Mouse (Mus musculus): Measurements from ENCODE around the gene Mcoln3. TPM values are rescaled to one million over a fixed set of nuclear protein-coding genes. Genes with fewer than 3 reads are reported as not detected.
A peak's percentile ranks its signal among the peaks of the same experiment; 100 is the strongest.

The Mcoln3 gene
- polyA plus RNA-seq, 1 experiment = not detected

DNA sequence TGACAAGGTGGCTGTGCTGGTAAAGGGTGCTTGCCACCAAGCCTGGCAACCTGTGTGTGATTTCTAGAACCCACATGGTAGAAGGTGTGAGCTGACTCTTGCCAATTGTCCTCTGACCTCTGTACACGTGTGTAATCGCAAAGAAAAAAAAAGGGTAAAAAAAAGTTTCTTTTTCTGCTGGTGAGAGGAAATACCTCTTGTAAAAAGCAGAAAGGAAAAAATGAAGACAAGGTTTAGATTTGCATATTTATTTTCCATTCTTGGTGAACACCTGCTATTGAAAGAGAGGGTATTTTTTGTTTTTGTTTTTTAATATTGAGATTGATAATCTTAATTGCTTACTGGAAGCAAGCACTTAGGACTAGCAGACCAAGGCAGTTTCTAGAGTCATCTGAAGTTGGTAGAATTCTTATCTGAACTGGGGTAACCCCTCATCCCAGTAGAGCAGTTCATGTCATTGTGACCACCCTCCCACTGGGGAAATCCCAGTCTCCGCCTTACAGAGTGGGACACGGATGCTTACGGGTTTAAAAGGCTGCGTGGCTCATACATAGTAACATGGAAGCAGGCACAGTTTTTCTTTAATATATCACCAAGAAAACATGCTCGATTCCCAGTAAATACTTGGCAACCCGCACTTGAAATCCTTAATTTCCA is 5.7 kb downstream of the Mcoln3 start:
- H3K4me3 ChIP-seq = no peak overlapping the region
- H3K36me3 ChIP-seq (ENCODE audit: control insufficient read depth, insufficient read depth) = no peaks in the 10 kb centered on the region
- no peaks in the 10 kb centered on the region for H3K27me3 ChIP-seq (ENCODE audit: control insufficient read depth, insufficient read depth, insufficient read length)
- no peak for TF ChIP-seq E2F4 (IDR thresholded peaks at IDR 0.05; ENCODE audit: insufficient read depth)
- TF ChIP-seq POLR2A (IDR thresholded peaks at IDR 0.05; ENCODE audit: insufficient read length, low read depth) = no peak
- TF ChIP-seq USF1 (IDR thresholded peaks at IDR 0.05; ENCODE audit: low read depth) = no peak
- no peak for TF ChIP-seq MYOG (IDR thresholded peaks at IDR 0.05; ENCODE audit: control insufficient read depth in 1 of 3, insufficient read depth in 1 of 3, insufficient read length in 2 of 3, low read depth in 2 of 3)
- no peak for TF ChIP-seq TCF12 (IDR thresholded peaks at IDR 0.05; ENCODE audit: insufficient read depth, poor library complexity, severe bottlenecking)
- TF ChIP-seq MYOD1 (IDR thresholded peaks at IDR 0.05; ENCODE audit: control insufficient read depth in 1 of 3, insufficient read length in 2 of 3, low read depth in 2 of 3) = no peak
- no peak for TF ChIP-seq POLR2AphosphoS2 (IDR thresholded peaks at IDR 0.05; ENCODE audit: insufficient read length, low read depth)
- TF ChIP-seq CEBPB (IDR thresholded peaks at IDR 0.05; ENCODE audit: insufficient read depth, poor library complexity, severe bottlenecking) = no peak
- TF ChIP-seq MAX (IDR thresholded peaks at IDR 0.05; ENCODE audit: low read depth) = no peak
- no peak for TF ChIP-seq REST (IDR thresholded peaks at IDR 0.05; ENCODE audit: insufficient read depth, insufficient read length)
- no peak for TF ChIP-seq TCF3 (IDR thresholded peaks at IDR 0.05; ENCODE audit: insufficient read length, low read depth)
- no peak for TF ChIP-seq SRF (IDR thresholded peaks at IDR 0.05; ENCODE audit: control insufficient read depth, insufficient read length, low read depth)
- no peak overlapping the region for H3K4me2 ChIP-seq (ENCODE audit: low read depth)
- H3K79me2 ChIP-seq (ENCODE audit: control insufficient read depth, insufficient read depth) = no peaks in the 10 kb centered on the region
- no peak overlapping the region for H3ac ChIP-seq (ENCODE audit: control insufficient read depth, insufficient read length)

DNA sequence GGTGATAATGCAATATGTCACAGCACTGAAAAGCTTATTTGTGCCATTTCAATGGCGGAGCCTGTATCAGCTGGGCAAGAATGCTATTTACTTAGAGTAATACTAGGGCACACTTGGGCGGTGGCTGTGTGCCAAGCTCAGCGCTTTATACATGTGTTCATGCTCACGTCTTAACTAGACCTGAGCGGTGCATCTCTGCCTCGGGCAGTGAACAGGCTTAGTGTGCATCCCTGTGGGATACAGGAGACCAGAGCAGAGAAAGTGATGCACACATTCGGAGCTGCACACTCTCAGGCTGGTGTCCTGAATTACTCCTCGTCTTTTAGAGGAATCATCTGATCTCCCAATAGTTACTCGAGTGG is 6.2 kb downstream of the Mcoln3 start:
- Histone ChIP-seq H3K4me2 (ENCODE audit: low read depth) (no peak overlapping the region), H3K4me3 (no peak overlapping the region), H3ac (ENCODE audit: control insufficient read depth, insufficient read length) (no peak overlapping the region), H3K79me2 (ENCODE audit: control insufficient read depth, insufficient read depth) (no peaks in the 10 kb centered on the region), H3K27me3 (ENCODE audit: control insufficient read depth, insufficient read depth, insufficient read length) (no peaks in the 10 kb centered on the region), H3K36me3 (ENCODE audit: control insufficient read depth, insufficient read depth) (no peaks in the 10 kb centered on the region)
- TF ChIP-seq MAX (IDR thresholded peaks at IDR 0.05; ENCODE audit: low read depth) (no peak), MYOG (IDR thresholded peaks at IDR 0.05; ENCODE audit: control insufficient read depth in 1 of 3, insufficient read depth in 1 of 3, insufficient read length in 2 of 3, low read depth in 2 of 3) (no peak), E2F4 (IDR thresholded peaks at IDR 0.05; ENCODE audit: insufficient read depth) (no peak), POLR2AphosphoS2 (IDR thresholded peaks at IDR 0.05; ENCODE audit: insufficient read length, low read depth) (no peak)

- TF ChIP-seq REST (IDR thresholded peaks at IDR 0.05; ENCODE audit: insufficient read depth, insufficient read length) (no peak), SRF (IDR thresholded peaks at IDR 0.05; ENCODE audit: control insufficient read depth, insufficient read length, low read depth) (no peak)
- Histone ChIP-seq H3ac (ENCODE audit: control insufficient read depth, insufficient read length) (no peak overlapping the region), H3K79me2 (ENCODE audit: control insufficient read depth, insufficient read depth) (no peaks in the 10 kb centered on the region), H3K4me2 (ENCODE audit: low read depth) (no peak overlapping the region), H3K4me3 (no peak overlapping the region), H3K36me3 (ENCODE audit: control insufficient read depth, insufficient read depth) (no peaks in the 10 kb centered on the region), H3K27me3 (ENCODE audit: control insufficient read depth, insufficient read depth, insufficient read length) (no peaks in the 10 kb centered on the region)
Observed at GRCm38 (mm10) chr3:146127205-146127604, 10.0 kb downstream of the Mcoln3 start.

DNA sequence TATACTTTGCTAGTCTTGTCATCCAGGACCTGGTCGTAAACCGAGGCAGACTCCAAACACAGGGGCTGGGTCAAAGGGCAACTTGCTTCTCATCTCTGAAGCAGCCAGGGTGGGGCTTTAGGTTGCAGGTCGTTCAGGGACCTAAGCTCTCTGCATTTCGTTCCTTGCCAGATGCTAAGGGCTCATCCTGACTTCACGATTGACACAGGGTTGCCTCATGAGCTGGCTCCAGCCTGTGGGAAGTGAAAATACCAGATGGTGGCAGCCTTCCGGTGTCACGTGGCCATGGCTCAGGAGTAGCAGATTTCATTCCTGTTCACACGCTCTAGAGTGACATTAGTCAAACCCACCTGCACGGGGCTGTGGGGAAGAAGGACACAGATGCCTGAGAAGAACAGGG is 17.6 kb downstream of the Mcoln3 start:
- no peak overlapping the region for H3K4me2 ChIP-seq (ENCODE audit: low read depth)
- H3ac ChIP-seq (ENCODE audit: control insufficient read depth, insufficient read length) = no peak overlapping the region
- TF ChIP-seq USF1 (IDR thresholded peaks at IDR 0.05; ENCODE audit: low read depth) (peak; percentile 57), TCF12 (IDR thresholded peaks at IDR 0.05; ENCODE audit: insufficient read depth, poor library complexity, severe bottlenecking) (no peak), CEBPB (IDR thresholded peaks at IDR 0.05; ENCODE audit: insufficient read depth, poor library complexity, severe bottlenecking) (0 out of 2 replicates have a peak, but pooled peaks have one; percentile 45), MYOD1 (IDR thresholded peaks at IDR 0.05; ENCODE audit: control insufficient read depth in 1 of 3, insufficient read length in 2 of 3, low read depth in 2 of 3) (no peak), SRF (IDR thresholded peaks at IDR 0.05; ENCODE audit: control insufficient read depth, insufficient read length, low read depth) (no peak)
- no peak overlapping the region for H3K4me3 ChIP-seq
- no peaks in the 10 kb centered on the region for H3K79me2 ChIP-seq (ENCODE audit: control insufficient read depth, insufficient read depth)
- H3K27me3 ChIP-seq (ENCODE audit: control insufficient read depth, insufficient read depth, insufficient read length) = no peaks in the 10 kb centered on the region
- no peaks in the 10 kb centered on the region for H3K36me3 ChIP-seq (ENCODE audit: control insufficient read depth, insufficient read depth)

DNA sequence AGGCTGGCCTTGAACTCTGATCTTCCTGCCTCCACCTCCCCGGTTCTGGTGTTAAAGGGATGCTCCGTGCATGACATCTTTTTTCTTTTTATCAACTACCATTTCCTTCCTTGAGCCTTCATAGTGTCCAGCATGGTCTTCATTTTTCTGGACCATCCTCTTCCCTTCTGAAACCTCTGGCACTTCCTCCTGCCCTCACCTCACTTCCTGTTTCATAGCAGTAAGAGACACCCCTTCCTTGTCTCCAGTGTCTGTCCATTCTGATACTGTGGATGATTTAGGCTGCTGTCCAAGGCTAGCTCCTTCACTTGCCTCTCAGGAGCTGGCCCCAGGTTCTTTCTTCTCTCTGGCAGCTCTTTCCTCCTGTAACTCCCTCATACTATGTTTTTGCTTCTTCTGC is 18.2 kb downstream of the Mcoln3 start:
- Histone ChIP-seq H3K36me3 (ENCODE audit: control insufficient read depth, insufficient read depth) (no peaks in the 10 kb centered on the region), H3K4me3 (no peak overlapping the region), H3K4me2 (ENCODE audit: low read depth) (no peak overlapping the region), H3K79me2 (ENCODE audit: control insufficient read depth, insufficient read depth) (no peaks in the 10 kb centered on the region), H3K27me3 (ENCODE audit: control insufficient read depth, insufficient read depth, insufficient read length) (no peaks in the 10 kb centered on the region), H3ac (ENCODE audit: control insufficient read depth, insufficient read length) (no peak overlapping the region)
- TF ChIP-seq SRF (IDR thresholded peaks at IDR 0.05; ENCODE audit: control insufficient read depth, insufficient read length, low read depth) (no peak), MYOG (IDR thresholded peaks at IDR 0.05; ENCODE audit: control insufficient read depth in 1 of 3, insufficient read depth in 1 of 3, insufficient read length in 2 of 3, low read depth in 2 of 3) (no peak), POLR2A (IDR thresholded peaks at IDR 0.05; ENCODE audit: insufficient read length, low read depth) (no peak), E2F4 (IDR thresholded peaks at IDR 0.05; ENCODE audit: insufficient read depth) (no peak), MYOD1 (IDR thresholded peaks at IDR 0.05; ENCODE audit: control insufficient read depth in 1 of 3, insufficient read length in 2 of 3, low read depth in 2 of 3) (no peak), TCF12 (IDR thresholded peaks at IDR 0.05; ENCODE audit: insufficient read depth, poor library complexity, severe bottlenecking) (no peak), MAX (IDR thresholded peaks at IDR 0.05; ENCODE audit: low read depth) (no peak), USF1 (IDR thresholded peaks at IDR 0.05; ENCODE audit: low read depth) (no peak), POLR2AphosphoS2 (IDR thresholded peaks at IDR 0.05; ENCODE audit: insufficient read length, low read depth) (no peak), TCF3 (IDR thresholded peaks at IDR 0.05; ENCODE audit: insufficient read length, low read depth) (no peak), CEBPB (IDR thresholded peaks at IDR 0.05; ENCODE audit: insufficient read depth, poor library complexity, severe bottlenecking) (no peak), REST (IDR thresholded peaks at IDR 0.05; ENCODE audit: insufficient read depth, insufficient read length) (no peak)
